Mouse (Mus musculus) cortical plate, adult 2 months (tissue): Measurements from ENCODE around the gene Rpap2. TPM values are rescaled to one million over a fixed set of nuclear protein-coding genes. Genes with fewer than 3 reads are reported as not detected.

Source experiments
- H3K27ac ChIP-seq: fragments of 200-500 bp; 2 replicates; pipeline ENCODE4 v1.5.1; 2012; ENCODE audit warnings: low read length, control low read depth, inconsistent platforms; ENCODE audit not compliant: insufficient read depth
- H3K4me1 ChIP-seq: fragments of 200-500 bp; 2 replicates; pipeline ENCODE4 v1.6.1; 2011; ENCODE audit warnings: low read length; ENCODE audit not compliant: control insufficient read depth, insufficient read depth
- H3K4me3 ChIP-seq: fragments of 200-500 bp; 2 replicates; pipeline ENCODE4 v1.5.1; 2011; ENCODE audit warnings: mild to moderate bottlenecking, low read length, control low read depth; ENCODE audit not compliant: insufficient read depth
- CTCF ChIP-seq: fragments of 200-500 bp; IDR thresholded peaks from 2 replicates; pipeline ENCODE4 v1.5.1; 2011; ENCODE audit warnings: mild to moderate bottlenecking, control low read depth, low read length; ENCODE audit not compliant: insufficient read depth; ENCODE audit errors: extremely low read depth
- POLR2A ChIP-seq: fragments of 200-500 bp; IDR thresholded peaks from 2 replicates; pipeline ENCODE4 v1.6.1; 2011; ENCODE audit warnings: mild to moderate bottlenecking, low read length, control low read depth; ENCODE audit not compliant: insufficient read depth; ENCODE audit errors: extremely low read depth
- polyA plus RNA-seq: library from polyadenylated mRNA; depleted of rRNA; stranded (reverse); fragments of >200 nt; gene quantifications from 2 replicates; pipeline ENCODE4 v1.2.3, GENCODE M21; 2012; rRNA removed

Rpap2 gene
- polyA plus RNA-seq, 1 experiment = 15.2 TPM

DNA sequence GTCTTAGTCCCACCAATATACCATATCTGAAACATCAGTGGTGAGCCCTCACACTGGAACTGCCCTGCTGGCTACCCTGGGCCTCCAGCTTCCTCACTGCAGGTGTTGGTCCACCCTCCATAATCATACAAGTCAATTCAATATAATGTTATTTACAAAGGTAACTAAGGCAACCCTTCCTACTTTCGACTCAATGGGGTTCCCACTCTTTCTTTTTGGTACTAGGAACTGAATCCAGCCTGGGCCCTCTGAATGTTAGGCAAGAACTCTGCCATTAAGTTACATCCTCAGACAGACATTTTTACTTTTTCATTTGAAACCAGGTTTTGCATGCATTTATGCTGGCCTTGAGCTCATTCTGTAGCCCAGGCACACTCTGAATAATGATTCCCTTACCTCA lies 109.1 kb downstream of the Rpap2 start:
- H3K4me3 ChIP-seq = no peak overlapping the region
- TF ChIP-seq CTCF (no peak), POLR2A (no peak)
- no peak overlapping the region for H3K27ac ChIP-seq
- H3K4me1 ChIP-seq = no peaks in the 10 kb centered on the region

DNA sequence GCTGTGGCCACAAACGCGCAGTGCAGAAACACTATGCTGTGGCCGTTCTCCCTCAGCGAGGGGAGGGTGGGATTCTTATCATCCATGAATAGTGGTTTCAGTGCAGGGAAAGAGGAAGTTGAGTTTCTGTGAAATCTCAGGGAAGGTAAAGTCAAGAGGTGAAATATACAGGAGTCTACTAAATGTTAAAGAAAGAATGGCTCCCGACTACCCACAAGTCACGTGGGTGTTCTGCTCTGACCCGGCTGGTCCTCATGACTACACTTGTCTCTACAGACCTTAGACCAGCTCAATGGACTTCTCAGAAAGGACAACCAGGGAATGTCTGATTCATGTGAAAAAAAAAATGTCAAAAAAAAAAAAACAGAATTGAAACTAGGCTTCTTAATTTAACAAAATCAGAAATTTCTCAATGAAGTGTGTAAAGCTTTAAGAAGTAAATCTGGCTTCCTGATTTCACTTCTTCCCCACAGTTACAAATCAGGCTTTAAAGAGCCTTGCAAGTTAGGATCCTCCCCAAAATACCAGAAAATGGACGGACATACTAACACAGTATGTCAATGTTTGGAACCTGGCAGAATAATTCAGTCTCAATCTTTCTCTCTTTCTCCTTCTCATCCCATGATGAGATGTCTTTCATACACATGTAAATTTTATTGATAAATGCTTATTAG lies 111.1 kb downstream of the Rpap2 start:
- no peaks in the 10 kb centered on the region for H3K4me1 ChIP-seq
- H3K27ac ChIP-seq = no peak overlapping the region
- H3K4me3 ChIP-seq = no peak overlapping the region
- no peak for TF ChIP-seq CTCF
- no peak for TF ChIP-seq POLR2A

Other genes with a start within 250 kb of the Rpap2 start
- 113 and 123 TPM in 2 replicates for gene Ephx4, start 194.6 kb upstream of the Rpap2 start, polyA plus RNA-seq
- gene Lpcat2b, start 165.8 kb upstream of the Rpap2 start, polyA plus RNA-seq = 0.06 and 0.10 TPM in 2 replicates
- gene Btbd8, start 159.4 kb upstream of the Rpap2 start, polyA plus RNA-seq = 96.9 and 98.0 TPM in 2 replicates
- gene Gm42669, start 89.8 kb upstream of the Rpap2 start, polyA plus RNA-seq = 0.89 and 0.96 TPM in 2 replicates
- 0.73 and 0.81 TPM in 2 replicates for gene 1700028K03Rik, start 62.7 kb upstream of the Rpap2 start, polyA plus RNA-seq
- gene Glmn, start 515 bp downstream of the Rpap2 start, polyA plus RNA-seq = 17.0 and 17.6 TPM in 2 replicates
- gene Gfi1, start 128.7 kb downstream of the Rpap2 start, polyA plus RNA-seq = 0.11 TPM in 1 of 2 replicates, not detected in the other
- gene Ube2d2b, start 232.7 kb downstream of the Rpap2 start, polyA plus RNA-seq = not detected in 2 replicates